Mouse (Mus musculus) ZHBTc4 (cell line): ENCODE measurements around the gene Serpind1.
A peak's percentile ranks its signal among the peaks of the same experiment; 100 is the strongest.

Source experiments
- DNase-seq: peaks from one replicate; pipeline ENCODE4 v3.0.0-alpha.2; 2011; ENCODE audit warnings: low read depth, low spot score

Serpind1 gene

DNA sequence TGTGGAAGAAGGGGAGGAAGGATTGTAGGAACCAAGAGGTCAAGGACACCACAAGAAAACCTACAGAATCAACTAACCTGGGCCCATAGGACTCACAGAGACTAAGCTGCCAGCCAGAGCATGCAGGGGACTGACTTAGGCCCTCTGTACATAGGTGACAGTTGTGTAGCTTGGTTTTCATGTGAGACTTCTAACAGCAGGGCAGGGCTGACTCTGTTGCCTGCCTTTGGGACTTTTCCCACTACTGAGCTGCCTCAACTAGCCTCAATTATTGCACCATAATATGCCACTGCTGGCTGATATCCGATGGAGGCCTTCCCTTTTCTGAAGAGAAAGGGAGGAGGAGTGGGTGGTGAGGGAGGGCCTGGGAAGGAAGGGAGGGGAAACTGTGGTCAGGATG, 15.6 kb downstream of the Serpind1 start:
- no peak for DNase-seq

DNA sequence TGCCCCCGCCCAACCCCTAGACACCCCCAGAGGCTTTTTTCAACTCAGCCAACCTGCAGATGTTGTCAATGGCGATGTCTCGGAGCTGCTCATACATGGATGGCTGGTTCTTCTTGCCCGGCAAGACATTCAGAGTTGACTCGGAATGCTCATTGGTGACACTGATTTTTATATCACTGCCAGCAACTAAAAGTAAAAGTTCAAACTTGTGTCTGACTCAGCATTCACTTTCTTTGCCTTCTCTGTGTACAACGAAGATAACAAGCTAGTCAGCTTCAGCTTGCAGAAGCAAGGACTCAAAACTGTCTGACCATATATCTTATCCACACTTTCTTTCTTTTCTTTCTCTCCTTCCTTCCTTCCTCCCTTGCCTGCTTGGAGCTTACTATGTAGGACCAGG, 24.9 kb downstream of the Serpind1 start:
- DNase-seq, result no peak

- no peak for DNase-seq
Measured at GRCm38 (mm10) chr16:17358787-17359186, 27.6 kb downstream of the Serpind1 start.

DNA sequence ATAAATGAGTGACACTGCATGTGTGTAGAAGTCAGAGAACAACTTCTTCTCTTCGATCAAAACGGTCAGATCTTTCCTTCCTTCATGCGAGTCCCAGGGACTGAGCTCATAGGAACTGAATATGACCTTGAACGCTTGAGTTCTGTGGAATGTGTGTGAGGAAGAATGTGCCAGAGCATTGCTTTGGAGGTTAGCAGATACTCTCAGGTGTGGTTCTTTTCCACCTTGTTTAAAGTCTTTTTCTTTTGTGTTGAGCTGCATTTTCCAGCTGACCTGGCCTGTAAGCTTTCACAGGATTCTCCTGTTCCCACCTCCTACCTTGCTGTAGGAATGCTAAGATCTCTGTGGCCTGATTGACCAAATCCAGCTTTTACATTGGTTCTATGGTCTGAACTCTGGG, 51.1 kb downstream of the Serpind1 start:
- DNase-seq, result peak; percentile 59

DNA sequence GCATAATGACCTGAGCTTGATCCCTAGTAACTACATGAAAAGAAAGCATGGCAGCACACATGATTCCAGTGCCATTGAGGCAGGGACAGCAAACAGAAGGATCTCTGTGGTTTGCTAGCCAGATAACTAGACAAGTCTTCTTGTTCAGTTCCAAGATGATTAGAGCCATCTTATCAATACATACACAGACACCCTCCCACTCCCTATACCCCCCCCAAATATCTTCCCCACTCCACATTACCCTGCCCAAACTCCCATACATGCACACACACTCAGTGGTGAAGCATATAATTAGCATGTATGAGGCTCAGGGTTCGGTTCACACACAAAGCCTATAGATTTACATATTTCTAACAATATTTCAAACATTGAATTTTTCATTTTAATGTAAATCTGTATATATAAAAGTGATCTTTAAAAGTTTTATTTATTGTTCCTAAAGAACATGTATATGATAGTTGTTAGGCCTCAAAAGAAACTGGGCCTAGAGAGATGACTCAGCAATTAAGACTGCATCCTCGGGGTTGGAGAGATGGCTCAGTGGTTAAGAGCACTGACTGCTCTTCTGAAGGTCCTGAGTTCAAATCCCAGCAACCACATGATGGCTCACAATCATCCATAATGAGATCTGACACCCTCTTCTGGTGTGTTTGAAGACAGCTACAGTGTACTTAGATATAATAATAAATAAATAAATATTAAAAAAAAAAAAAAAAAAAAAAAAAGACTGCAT, 52.6 kb downstream of the Serpind1 start:
- no peak for DNase-seq

GRCm38 (mm10) chr16:17392784-17393183, 61.6 kb downstream of the Serpind1 start:
- DNase-seq, result no peak
